Mouse (Mus musculus) heart, adult 2 months (tissue): ENCODE data around the gene CN725425.

ENCODE experiments used
- CTCF ChIP-seq: fragments of 200-600 bp; IDR thresholded peaks from 2 replicates; pipeline ENCODE4 v1.8.1; 2022; ENCODE audit warnings: antibody characterized with exemption, mild to moderate bottlenecking, moderate library complexity
- EP300 ChIP-seq: fragments of 200-500 bp; IDR thresholded peaks from 2 replicates; pipeline ENCODE4 v1.6.1; 2011; ENCODE audit warnings: low read depth, low read length, control low read depth; ENCODE audit not compliant: insufficient read depth
- POLR2A ChIP-seq: fragments of 200-500 bp; IDR thresholded peaks from 2 replicates; pipeline ENCODE4 v1.6.1; 2011; ENCODE audit warnings: mild to moderate bottlenecking, low read depth, low read length, control low read depth; ENCODE audit not compliant: insufficient read depth

GRCm38 (mm10) chr15:91200833-91201232, 1.5 kb downstream of the CN725425 start:
- TF ChIP-seq EP300 (no peak), POLR2A (no peak), CTCF (no peak)
